Mouse (Mus musculus) embryonic facial prominence, embryonic 14.5 days (tissue): ENCODE measurements around the gene Sgo2b. TPM values are rescaled to one million over a fixed set of nuclear protein-coding genes. Genes with fewer than 3 reads are reported as not detected.

Experiments used
- ATAC-seq: fragments of 200-750 bp; cut with Nextera tagmentation; 2 replicates; pipeline ENCODE4 v1.8.0; 2017; ENCODE audit warnings: low read depth, moderate number of reproducible peaks, moderate TSS enrichment
- DNase-seq: peaks from one replicate; pipeline ENCODE4 v3.0.0-alpha.2; 2015; ENCODE audit warnings: low spot score
- H3K27ac ChIP-seq: fragments of 300-500 bp; sonication (generic); replicated peaks from 2 replicates; pipeline ENCODE4 v1.5.1; 2014; ENCODE audit warnings: low read depth, mild to moderate bottlenecking, low read length, moderate library complexity
- H3K27me3 ChIP-seq: fragments of 300-500 bp; sonication (generic); replicated peaks from 2 replicates; pipeline ENCODE4 v1.6.1; 2014; ENCODE audit warnings: low read length; ENCODE audit not compliant: control insufficient read depth, insufficient read depth
- H3K36me3 ChIP-seq: fragments of 300-500 bp; sonication (generic); 2 replicates; pipeline ENCODE4 v1.6.1; 2014; ENCODE audit warnings: low read length, mixed read lengths; ENCODE audit not compliant: control insufficient read depth, insufficient read depth
- H3K4me1 ChIP-seq: fragments of 300-500 bp; sonication (generic); 2 replicates; pipeline ENCODE4 v1.6.1; 2014; ENCODE audit warnings: antibody characterized with exemption, low read length; ENCODE audit not compliant: control insufficient read depth, insufficient read depth
- H3K4me2 ChIP-seq: fragments of 300-500 bp; sonication (generic); 2 replicates; pipeline ENCODE4 v1.6.1; 2014; ENCODE audit warnings: low read depth, mild to moderate bottlenecking, low read length, moderate library complexity, mixed read lengths
- H3K4me3 ChIP-seq: fragments of 300-500 bp; sonication (generic); 2 replicates; pipeline ENCODE4 v1.5.1; 2014; ENCODE audit warnings: low read depth, mild to moderate bottlenecking, low read length
- H3K9ac ChIP-seq: fragments of 300-500 bp; sonication (generic); 2 replicates; pipeline ENCODE4 v1.6.1; 2014; ENCODE audit warnings: low read depth, mild to moderate bottlenecking, low read length, moderate library complexity, mixed read lengths
- H3K9me3 ChIP-seq: fragments of 300-500 bp; sonication (generic); 2 replicates; pipeline ENCODE4 v1.6.1; 2016; ENCODE audit warnings: low read length; ENCODE audit not compliant: control insufficient read depth
- WGBS: fragments of 180-500 bp; shearing (Covaris S2); extraction: QIAGEN DNeasy Blood & Tissue Kit; methylation state at CpG from one replicate; pipeline ENCODE4 v1.1.7; 2014; 5-methylcytosine and 5-hydroxymethylcytosine counted together
- polyA plus RNA-seq: library from polyadenylated mRNA; unstranded; fragments of >200 nt; fragmentation: Nextera tagmentation; extraction: Ambion mirVana; gene quantifications from 2 replicates; pipeline ENCODE4 v1.2.1, GENCODE M21; 2014

The Sgo2b gene
- polyA plus RNA-seq, 1 experiment from 2014 or later: not detected

- Histone ChIP-seq H3K9me3 (no peaks in the 10 kb centered on the region), H3K27ac (no peak overlapping the region), H3K4me3 (no peak overlapping the region), H3K4me1 (no peaks in the 10 kb centered on the region), H3K9ac (no peak overlapping the region), H3K36me3 (no peaks in the 10 kb centered on the region), H3K27me3 (no peaks in the 10 kb centered on the region), H3K4me2 (no peak overlapping the region)
- 79% methylated on average over 2 of the region's 2 CpGs for WGBS
- no peak for ATAC-seq
- DNase-seq: no peak
These were observed 57.0 kb downstream of the Sgo2b start for GRCm38 (mm10) chr8:63895096-63895495.

- 79% methylated on average over 4 of the region's 4 CpGs for WGBS
- Histone ChIP-seq H3K4me2 (no peak overlapping the region), H3K9me3 (no peaks in the 10 kb centered on the region), H3K27me3 (no peaks in the 10 kb centered on the region), H3K36me3 (no peaks in the 10 kb centered on the region), H3K9ac (no peak overlapping the region), H3K4me1 (no peaks in the 10 kb centered on the region), H3K4me3 (no peak overlapping the region), H3K27ac (no peak overlapping the region)
- ATAC-seq (no peak), DNase-seq (no peak)
These were observed 73.7 kb downstream of the Sgo2b start for GRCm38 (mm10) chr8:63878353-63878752.

GRCm38 (mm10) chr8:63877393-63877792, 74.7 kb downstream of the Sgo2b start:
- DNase-seq: peak; percentile 86
- Histone ChIP-seq H3K27me3 (no peaks in the 10 kb centered on the region), H3K27ac (no peak overlapping the region), H3K4me2 (no peak overlapping the region), H3K9me3 (no peaks in the 10 kb centered on the region), H3K9ac (no peak overlapping the region), H3K36me3 (no peaks in the 10 kb centered on the region), H3K4me1 (no peaks in the 10 kb centered on the region), H3K4me3 (no peak overlapping the region)
- peak; percentile 79 for ATAC-seq
- 17% methylated on average over 6 of the region's 6 CpGs for WGBS

GRCm38 (mm10) chr8:63876949-63877348, 75.1 kb downstream of the Sgo2b start:
- WGBS: 86% methylated on average over 7 of the region's 7 CpGs
- no peak for DNase-seq
- 0 out of 2 replicates have a peak, but pooled peaks have one; percentile 33 for ATAC-seq

More at GRCm38 (mm10) chr8:63876949-63877348, 75.1 kb downstream of the Sgo2b start:
- no peaks in the 10 kb centered on the region for H3K36me3 ChIP-seq
- no peak overlapping the region for H3K4me2 ChIP-seq
- H3K4me1 ChIP-seq: no peaks in the 10 kb centered on the region
- no peak overlapping the region for H3K4me3 ChIP-seq
- H3K27me3 ChIP-seq: no peaks in the 10 kb centered on the region
- no peak overlapping the region for H3K9ac ChIP-seq
- H3K27ac ChIP-seq: no peak overlapping the region
- no peaks in the 10 kb centered on the region for H3K9me3 ChIP-seq
